Mouse (Mus musculus): Measurements from ENCODE around the gene Sfta2.

- TF ChIP-seq ZNF384 (IDR thresholded peaks at IDR 0.05; ENCODE audit: low read depth, low read length): no peak
- TF ChIP-seq USF2 (IDR thresholded peaks at IDR 0.05; ENCODE audit: borderline replicate concordance in 1 of 2, insufficient read depth in 1 of 2, low read depth in 1 of 2, low read length in 2 of 2): no peak
- TF ChIP-seq GATA1 (IDR thresholded peaks at IDR 0.05; ENCODE audit: low read depth, low read length): no peak
- TF ChIP-seq CTCF (IDR thresholded peaks at IDR 0.05 in 2 of 3, conservative IDR thresholded peaks at IDR 0.05 in 1 of 3; ENCODE audit: control insufficient read depth in 1 of 3, insufficient read depth in 1 of 3, low read depth in 2 of 3, low read length in 3 of 3, poor library complexity in 1 of 3, severe bottlenecking in 1 of 3): no peak
- TF ChIP-seq ETS1 (IDR thresholded peaks at IDR 0.05; ENCODE audit: low read depth, low read length): no peak
- no peak for TF ChIP-seq EP300 (IDR thresholded peaks at IDR 0.05; ENCODE audit: low read depth in 1 of 2, low read length in 2 of 2)
- no peak for TF ChIP-seq CHD2 (IDR thresholded peaks at IDR 0.05; ENCODE audit: low read length)
- TF ChIP-seq E2F4 (IDR thresholded peaks at IDR 0.05; ENCODE audit: borderline replicate concordance, low read depth, low read length): no peak
- TF ChIP-seq TAL1 (IDR thresholded peaks at IDR 0.05; ENCODE audit: low read length): no peak
- no peak for TF ChIP-seq POLR2A (IDR thresholded peaks at IDR 0.05; ENCODE audit: control insufficient read depth in 1 of 2, insufficient read depth in 1 of 2, low read depth in 1 of 2, low read length in 2 of 2, poor library complexity in 1 of 2)
- TF ChIP-seq TCF12 (IDR thresholded peaks at IDR 0.05; ENCODE audit: low read depth, low read length): no peak
These were observed 32.0 kb upstream of the Sfta2 start for GRCm38 (mm10) chr17:35569091-35569944.
